Mouse (Mus musculus): ENCODE measurements around the gene Nos2. TPM values are rescaled to one million over a fixed set of nuclear protein-coding genes. Genes with fewer than 3 reads are reported as not detected.

Nos2 gene
- polyA plus RNA-seq, 1 experiment from 2014 or later, result 1.4 TPM

DNA sequence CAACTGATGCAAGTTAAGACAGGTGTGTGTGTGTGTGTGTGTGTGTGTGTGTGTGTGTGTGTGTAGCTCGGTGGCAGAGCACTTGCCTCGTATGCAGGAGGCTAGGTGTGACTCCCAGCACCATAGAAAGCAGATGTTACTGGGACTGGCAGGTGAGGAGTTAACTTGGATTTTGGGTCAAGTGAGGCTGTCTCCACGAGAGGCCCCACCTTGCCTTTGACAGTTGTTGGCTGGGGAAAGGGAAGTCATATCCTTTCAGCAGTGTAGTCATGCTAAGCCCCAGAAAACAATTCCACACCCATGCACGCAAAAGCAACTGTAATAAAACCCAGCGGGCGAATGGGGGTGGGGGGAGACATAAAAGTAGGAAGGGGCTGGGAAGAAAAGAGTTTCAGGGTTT, 51.7 kb downstream of the Nos2 start:
- Histone ChIP-seq H3K9me3 (ENCODE audit: control insufficient read depth, low read length) (no peaks in the 10 kb centered on the region), H3K27me3 (ENCODE audit: control insufficient read depth, insufficient read depth, low read length) (no peaks in the 10 kb centered on the region), H3K4me2 (ENCODE audit: low read length) (no peak overlapping the region), H3K9ac (ENCODE audit: low read length) (no peak overlapping the region), H3K27ac (replicated peaks in 1 of 2; ENCODE audit: control insufficient read depth in 1 of 2, insufficient read depth in 1 of 2, low read depth in 2 of 2, low read length in 2 of 2) (no peak overlapping the region), H3K4me3 (ENCODE audit: control insufficient read depth in 1 of 2, insufficient read depth in 1 of 2, low read depth in 1 of 2, low read length in 2 of 2) (no peak overlapping the region), H3K4me1 (ENCODE audit: control insufficient read depth in 2 of 2, insufficient read depth in 2 of 2, low read length in 2 of 2) (peaks cover 0 to 3% of the 10 kb centered on the region in 2 experiments; a peak in 1 of 4 replicates), H3K36me3 (ENCODE audit: control insufficient read depth, insufficient read depth, low read length) (0 out of 2 replicates have a peak, but pooled peaks cover 16% of the 10 kb centered on the region)
- no peak for ATAC-seq (ENCODE audit: insufficient number of reproducible peaks, insufficient read depth, low FRiP score, low read depth)
- 68% methylated on average over 6 of the region's 6 CpGs for WGBS

DNA sequence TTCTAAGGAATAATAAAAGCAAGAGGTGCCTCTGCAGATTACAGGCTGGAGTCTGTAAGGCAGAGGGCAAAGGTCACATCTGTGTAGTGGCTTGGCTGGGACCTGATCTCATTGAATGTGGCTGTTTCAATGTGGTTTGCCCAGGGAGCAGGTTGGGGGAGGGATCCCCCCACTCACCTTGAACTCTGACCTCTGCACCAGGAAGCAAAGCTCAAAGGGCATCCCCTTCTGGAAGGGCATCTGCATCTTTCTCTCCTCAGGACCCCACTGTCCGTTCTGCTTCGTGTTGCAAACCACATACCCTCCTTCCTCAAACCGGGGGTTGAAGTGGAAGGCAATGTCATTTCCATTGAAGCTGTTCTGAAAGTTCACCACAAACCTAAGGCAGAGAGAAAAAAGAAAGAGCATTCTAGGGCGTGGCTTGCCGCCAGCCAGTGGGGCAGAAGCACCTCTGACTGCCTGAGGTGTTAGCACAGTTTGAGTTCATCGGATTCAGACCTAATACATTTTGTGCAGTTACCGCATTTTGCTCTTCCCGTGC, 52.3 kb downstream of the Nos2 start:
- H3K27ac ChIP-seq (replicated peaks in 1 of 2; ENCODE audit: control insufficient read depth in 1 of 2, insufficient read depth in 1 of 2, low read depth in 2 of 2, low read length in 2 of 2), result no peak overlapping the region
- H3K36me3 ChIP-seq (ENCODE audit: control insufficient read depth, insufficient read depth, low read length), result 0 out of 2 replicates have a peak, but pooled peaks cover 16% of the 10 kb centered on the region
- ATAC-seq (ENCODE audit: insufficient number of reproducible peaks, insufficient read depth, low FRiP score, low read depth), result no peak
- no peak overlapping the region for H3K9ac ChIP-seq (ENCODE audit: low read length)
- peak overlapping the region; percentile 23; the same call in 1 of the 2 replicates for H3K4me2 ChIP-seq (ENCODE audit: low read length)
- H3K9me3 ChIP-seq (ENCODE audit: control insufficient read depth, low read length), result no peaks in the 10 kb centered on the region
- H3K27me3 ChIP-seq (ENCODE audit: control insufficient read depth, insufficient read depth, low read length), result no peaks in the 10 kb centered on the region
- H3K4me3 ChIP-seq (ENCODE audit: control insufficient read depth in 1 of 2, insufficient read depth in 1 of 2, low read depth in 1 of 2, low read length in 2 of 2), result no peak overlapping the region
- H3K4me1 ChIP-seq (ENCODE audit: control insufficient read depth in 2 of 2, insufficient read depth in 2 of 2, low read length in 2 of 2), result peaks cover 0 to 3% of the 10 kb centered on the region in 2 experiments; a peak in 1 of 4 replicates
- WGBS, result 55% methylated on average over 8 of the region's 8 CpGs

DNA sequence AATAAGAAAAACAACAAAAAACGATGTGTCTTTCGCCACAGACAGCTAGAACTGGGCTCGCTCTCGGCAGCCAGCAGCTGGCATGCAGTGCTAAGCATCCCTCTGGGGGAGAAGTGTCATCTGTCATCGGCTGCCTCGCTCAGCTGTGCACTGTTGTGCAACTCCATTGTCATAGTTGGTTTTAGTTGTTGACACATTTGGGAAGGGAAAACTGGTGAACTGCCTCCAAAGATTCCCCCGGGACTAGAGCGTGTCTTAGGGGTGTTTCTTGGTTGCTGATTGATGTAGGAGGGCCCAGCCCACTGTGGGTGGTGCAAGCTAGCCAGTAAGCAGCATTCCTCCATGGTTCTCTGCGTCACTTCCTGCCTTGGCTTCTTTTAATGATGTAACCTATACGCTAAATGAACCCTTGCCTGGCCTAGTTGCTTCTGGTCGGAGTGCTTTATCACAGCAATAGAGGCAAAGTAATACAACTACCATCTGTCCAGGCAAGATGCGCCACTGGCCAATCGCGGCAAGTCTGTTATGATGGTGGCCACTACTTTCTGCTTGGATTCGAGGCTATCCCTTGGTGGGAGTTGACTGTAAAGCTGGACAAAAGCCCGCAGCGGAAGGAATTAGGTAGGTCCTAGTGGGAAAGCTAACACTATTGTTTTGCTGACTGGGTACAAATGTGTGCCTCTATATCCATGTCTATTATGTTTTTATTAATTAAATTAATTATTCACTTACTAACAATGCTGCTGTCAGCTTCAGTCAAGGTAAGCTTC, 53.0 kb downstream of the Nos2 start:
- no peak for ATAC-seq (ENCODE audit: insufficient number of reproducible peaks, insufficient read depth, low FRiP score, low read depth)

DNA sequence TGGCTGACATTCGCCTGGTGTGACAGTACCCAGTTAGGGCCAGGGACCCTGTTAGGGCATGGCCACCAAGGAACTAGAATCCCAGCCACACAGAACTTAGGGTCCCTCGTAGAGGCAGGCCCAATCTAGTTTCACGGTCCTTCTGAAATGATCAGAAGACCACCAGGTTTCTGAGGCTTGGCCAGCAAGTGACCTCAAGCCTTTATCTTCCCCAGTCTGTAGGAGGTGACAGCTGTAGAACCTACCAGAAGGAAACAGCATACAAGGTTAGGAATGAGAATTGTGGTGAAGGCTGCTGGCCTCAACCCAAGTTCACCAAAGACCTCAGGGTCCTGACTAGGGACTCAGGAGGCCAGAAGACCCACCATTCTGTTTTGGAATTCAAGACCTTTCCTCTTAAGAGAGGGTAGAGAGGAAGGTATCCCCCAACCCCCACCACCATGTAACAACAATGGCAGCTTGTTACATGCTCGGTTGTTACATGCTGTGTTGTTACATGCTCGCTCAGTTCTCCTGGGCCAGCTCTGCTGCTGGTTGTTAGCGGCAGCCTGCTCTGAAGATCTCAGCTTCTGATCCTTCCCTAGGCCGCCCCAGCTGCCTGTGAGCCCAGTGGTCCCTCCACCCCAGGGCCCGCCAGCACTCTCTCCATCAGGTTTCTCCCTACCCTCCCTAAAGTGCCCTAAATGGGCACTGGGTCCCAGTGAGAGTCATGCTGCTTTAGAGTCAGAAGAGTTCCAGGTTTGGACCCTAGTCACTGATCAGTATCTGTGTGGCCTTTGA, 56.3 kb downstream of the Nos2 start:
- Histone ChIP-seq H3K36me3 (ENCODE audit: control insufficient read depth, insufficient read depth, low read length) (0 out of 2 replicates have a peak, but pooled peaks cover 13% of the 10 kb centered on the region), H3K9ac (ENCODE audit: low read length) (no peak overlapping the region), H3K4me3 (ENCODE audit: control insufficient read depth in 1 of 2, insufficient read depth in 1 of 2, low read depth in 1 of 2, low read length in 2 of 2) (no peak overlapping the region), H3K4me1 (ENCODE audit: control insufficient read depth in 2 of 2, insufficient read depth in 2 of 2, low read length in 2 of 2) (peaks cover 3% of the 10 kb centered on the region in 2 experiments; a peak in 1 of 4 replicates), H3K27ac (replicated peaks in 1 of 2; ENCODE audit: control insufficient read depth in 1 of 2, insufficient read depth in 1 of 2, low read depth in 2 of 2, low read length in 2 of 2) (no peak overlapping the region), H3K27me3 (ENCODE audit: control insufficient read depth, insufficient read depth, low read length) (no peaks in the 10 kb centered on the region), H3K4me2 (ENCODE audit: low read length) (no peak overlapping the region), H3K9me3 (ENCODE audit: control insufficient read depth, low read length) (no peaks in the 10 kb centered on the region)
- 71% methylated on average over 8 of the region's 8 CpGs for WGBS
- ATAC-seq (ENCODE audit: insufficient number of reproducible peaks, insufficient read depth, low FRiP score, low read depth), result no peak

More for the DNA sequence above, 53.0 kb downstream of the Nos2 start:
- WGBS, result 59% methylated on average over 17 of the region's 17 CpGs
- H3K4me2 ChIP-seq (ENCODE audit: low read length), result peak overlapping the region; percentile 23; the same call in 1 of the 2 replicates
- H3K9me3 ChIP-seq (ENCODE audit: control insufficient read depth, low read length), result no peaks in the 10 kb centered on the region
- H3K27ac ChIP-seq (replicated peaks in 1 of 2; ENCODE audit: control insufficient read depth in 1 of 2, insufficient read depth in 1 of 2, low read depth in 2 of 2, low read length in 2 of 2), result no peak overlapping the region
- no peaks in the 10 kb centered on the region for H3K27me3 ChIP-seq (ENCODE audit: control insufficient read depth, insufficient read depth, low read length)
- H3K4me3 ChIP-seq (ENCODE audit: control insufficient read depth in 1 of 2, insufficient read depth in 1 of 2, low read depth in 1 of 2, low read length in 2 of 2), result no peak overlapping the region
- 0 out of 2 replicates have a peak, but pooled peaks cover 16% of the 10 kb centered on the region for H3K36me3 ChIP-seq (ENCODE audit: control insufficient read depth, insufficient read depth, low read length)
- H3K9ac ChIP-seq (ENCODE audit: low read length), result no peak overlapping the region
- H3K4me1 ChIP-seq (ENCODE audit: control insufficient read depth in 2 of 2, insufficient read depth in 2 of 2, low read length in 2 of 2), result peaks cover 0 to 3% of the 10 kb centered on the region in 2 experiments; a peak in 1 of 4 replicates

DNA sequence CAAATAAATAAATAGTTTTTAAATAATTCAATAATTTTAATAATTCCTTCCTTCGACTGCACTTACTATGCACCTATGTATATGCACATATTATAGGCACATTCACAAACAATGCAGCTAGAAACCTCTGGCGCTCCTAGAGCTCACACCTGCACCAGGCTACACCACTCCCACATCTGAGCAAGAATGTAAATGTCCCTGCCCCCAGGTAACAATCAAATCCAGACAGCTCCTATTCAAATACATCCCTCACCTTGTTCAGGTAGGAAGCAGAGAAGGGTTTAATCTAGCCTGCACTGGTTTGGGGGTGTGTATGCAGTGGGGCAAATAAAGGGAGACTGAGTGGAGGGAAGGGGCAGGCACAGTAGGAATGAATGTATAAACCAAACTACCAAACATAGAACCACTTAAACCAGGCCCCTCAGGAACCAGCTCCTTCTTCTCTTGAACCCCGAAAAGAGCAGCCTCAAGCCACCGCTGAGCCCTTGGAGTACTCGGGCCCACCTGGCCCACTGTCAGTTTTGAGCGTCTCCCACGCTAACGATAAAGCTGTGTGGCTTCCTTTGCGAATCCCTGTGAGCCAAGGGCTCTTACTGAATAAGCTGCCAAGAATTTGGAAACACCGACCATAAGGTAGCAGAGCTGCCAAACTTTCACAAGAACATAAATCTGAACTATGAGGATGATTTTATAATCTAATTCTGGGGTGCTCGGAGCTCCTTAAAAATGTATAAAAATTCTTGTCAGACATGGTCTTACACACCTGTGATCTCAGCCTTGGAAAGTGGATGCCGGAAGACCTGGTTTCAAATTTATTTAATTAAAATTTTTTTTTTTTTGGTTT, 57.8 kb downstream of the Nos2 start:
- no peak overlapping the region for H3K27ac ChIP-seq (replicated peaks in 1 of 2; ENCODE audit: control insufficient read depth in 1 of 2, insufficient read depth in 1 of 2, low read depth in 2 of 2, low read length in 2 of 2)
- H3K27me3 ChIP-seq (ENCODE audit: control insufficient read depth, insufficient read depth, low read length), result no peaks in the 10 kb centered on the region
- 81% methylated on average over 12 of the region's 12 CpGs for WGBS
- H3K4me1 ChIP-seq (ENCODE audit: control insufficient read depth in 2 of 2, insufficient read depth in 2 of 2, low read length in 2 of 2), result peaks cover 1 to 3% of the 10 kb centered on the region in 2 experiments; a peak in 1 of 4 replicates
- H3K4me3 ChIP-seq (ENCODE audit: control insufficient read depth in 1 of 2, insufficient read depth in 1 of 2, low read depth in 1 of 2, low read length in 2 of 2), result no peak overlapping the region
- ATAC-seq (ENCODE audit: insufficient number of reproducible peaks, insufficient read depth, low FRiP score, low read depth), result no peak
- 0 out of 2 replicates have a peak, but pooled peaks cover 13% of the 10 kb centered on the region for H3K36me3 ChIP-seq (ENCODE audit: control insufficient read depth, insufficient read depth, low read length)
- no peaks in the 10 kb centered on the region for H3K9me3 ChIP-seq (ENCODE audit: control insufficient read depth, low read length)
- H3K9ac ChIP-seq (ENCODE audit: low read length), result no peak overlapping the region
- no peak overlapping the region for H3K4me2 ChIP-seq (ENCODE audit: low read length)

DNA sequence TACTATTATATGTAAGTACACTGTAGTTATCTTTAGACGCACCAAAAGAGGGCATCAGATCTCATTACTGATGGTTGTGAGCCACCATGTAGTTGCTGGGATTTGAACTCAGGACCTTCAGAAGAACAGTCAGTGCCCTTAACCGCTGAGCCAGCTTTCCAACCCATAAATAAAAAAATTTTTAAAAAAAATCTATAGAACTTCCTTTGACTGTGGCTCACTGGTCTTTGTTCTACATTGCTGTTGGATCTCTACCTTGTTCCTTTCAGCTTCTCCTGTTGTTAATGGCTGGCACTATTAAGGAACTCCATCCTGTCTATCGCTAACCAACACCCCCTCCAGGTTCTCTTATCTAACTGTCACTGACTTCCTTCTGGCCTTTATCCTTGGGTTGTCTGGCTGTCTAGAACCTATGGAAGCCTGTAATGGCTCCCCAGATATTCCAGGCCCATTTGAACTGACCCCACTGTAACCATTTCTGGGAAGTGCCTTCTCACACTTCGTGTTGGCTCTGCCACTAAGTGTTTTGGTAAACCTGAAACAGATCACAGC, 59.6 kb downstream of the Nos2 start:
- H3K27me3 ChIP-seq (ENCODE audit: control insufficient read depth, insufficient read depth, low read length), result no peaks in the 10 kb centered on the region
- 53% methylated on average over 4 of the region's 4 CpGs for WGBS
- H3K9ac ChIP-seq (ENCODE audit: low read length), result no peak overlapping the region
- H3K4me1 ChIP-seq (ENCODE audit: control insufficient read depth in 2 of 2, insufficient read depth in 2 of 2, low read length in 2 of 2), result peaks cover 3 to 6% of the 10 kb centered on the region in 2 experiments; a peak in 1 of 4 replicates
- 0 out of 4 replicates have a peak overlapping the region, but pooled peaks of 1 of the 2 experiments have one; percentile 8 for H3K27ac ChIP-seq (replicated peaks in 1 of 2; ENCODE audit: control insufficient read depth in 1 of 2, insufficient read depth in 1 of 2, low read depth in 2 of 2, low read length in 2 of 2)
- 0 out of 2 replicates have a peak, but pooled peaks cover 11% of the 10 kb centered on the region for H3K36me3 ChIP-seq (ENCODE audit: control insufficient read depth, insufficient read depth, low read length)
- no peaks in the 10 kb centered on the region for H3K9me3 ChIP-seq (ENCODE audit: control insufficient read depth, low read length)
- no peak overlapping the region for H3K4me2 ChIP-seq (ENCODE audit: low read length)
- no peak for ATAC-seq (ENCODE audit: insufficient number of reproducible peaks, insufficient read depth, low FRiP score, low read depth)
- no peak overlapping the region for H3K4me3 ChIP-seq (ENCODE audit: control insufficient read depth in 1 of 2, insufficient read depth in 1 of 2, low read depth in 1 of 2, low read length in 2 of 2)
